In the genomic region with DNA sequence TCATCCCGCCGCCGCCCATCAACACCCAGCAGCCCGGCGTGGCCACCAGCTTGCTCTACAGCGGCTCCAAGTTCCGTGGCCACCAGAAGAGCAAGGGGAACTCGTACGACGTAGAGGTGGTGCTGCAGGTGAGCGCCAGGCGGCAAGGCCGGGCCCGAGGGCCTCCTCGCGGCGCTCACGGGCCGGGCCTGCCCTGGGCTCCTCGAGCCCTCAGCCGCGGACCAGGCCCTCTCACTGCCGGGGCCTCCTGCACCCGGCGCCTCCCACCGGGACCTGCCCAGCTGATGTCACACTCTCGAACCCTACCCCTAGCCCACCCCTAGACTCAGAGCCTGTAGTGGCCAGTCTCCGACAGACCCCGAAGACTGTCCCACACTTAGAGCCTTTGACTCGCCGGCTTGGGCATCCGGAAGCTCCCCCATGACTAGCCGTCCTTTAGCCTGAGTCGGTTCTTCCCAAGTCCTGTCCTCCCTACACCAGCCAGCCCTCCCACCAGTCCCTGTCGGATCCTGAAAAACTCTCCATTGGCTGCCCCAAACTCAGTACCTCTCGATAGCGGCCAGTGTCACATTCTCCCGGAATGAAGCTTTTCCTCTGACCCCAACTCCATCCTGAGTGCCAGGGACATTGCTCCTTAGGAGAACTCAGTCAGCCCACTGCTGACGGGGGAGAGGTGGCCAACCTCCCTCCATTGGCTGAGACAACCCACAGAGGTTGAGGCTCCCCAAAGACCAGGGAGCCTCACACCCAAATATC, we compare ENCODE assay signal across 8 mouse cellular contexts. TPM values are rescaled to one million over a fixed set of nuclear protein-coding genes. Genes with fewer than 3 reads are reported as not detected.
A peak's percentile ranks its signal among the peaks of the same experiment; 100 is the strongest.
DNase-seq lines count a peak whose midpoint lies in the region; ATAC-seq and TF ChIP-seq lines count a peak whose summit lies in the region.

A gene (minus strand): TSS at position 741 of the 756 bp plus-strand sequence.

- no peak for ATAC-seq in inflammation-experienced regulatory T-cells, adult 6 months
- ATAC-seq in liver, embryonic 12.5 days: peak; percentile 40
- no peak for ATAC-seq in neutrophil, adult 5-6 weeks (ENCODE audit: extremely low read depth, insufficient number of reproducible peaks, low FRiP score, poor library complexity, severe bottlenecking)

- peak within 1 kb of the TSS; percentile 79 for H3K4me3 ChIP-seq in C2C12 (ENCODE audit: insufficient read depth, poor library complexity, severe bottlenecking)
- H3K4me3 ChIP-seq in liver, embryonic 12.5 days: peak within 1 kb of the TSS; percentile 85

- peak within 1 kb of the TSS; percentile 91 for H3K4me2 ChIP-seq in liver, embryonic 12.5 days

- H3K79me2 ChIP-seq in C2C12 (ENCODE audit: control insufficient read depth, insufficient read depth): peaks cover 62% of the 10 kb centered on the region

- no peaks in the 10 kb centered on the region for H3K9me3 ChIP-seq in liver, embryonic 12.5 days (replicated peaks)

- H3K27ac ChIP-seq in liver, embryonic 12.5 days: peak within 1 kb of the TSS; percentile 87

- under 1% methylated on average over 36 of the region's 39 CpGs for WGBS in liver, embryonic 12.5 days (ENCODE audit: insufficient replicate concordance)

- no peak for TF ChIP-seq CTCF in C2C12 (IDR thresholded peaks at IDR 0.05; ENCODE audit: control insufficient read depth, insufficient read depth, insufficient read length)

- H3K9ac ChIP-seq in liver, embryonic 12.5 days: peak within 1 kb of the TSS; percentile 92

- peaks cover 18% of the 10 kb centered on the region for H3K79me3 ChIP-seq in C2C12 (ENCODE audit: low read depth)

- peaks cover 41% of the 10 kb centered on the region for H3K4me1 ChIP-seq in liver, embryonic 12.5 days

- peak; percentile 48 for DNase-seq in cerebellum, adult 9-10 months
- DNase-seq in cerebellum, adult 11-12 months: no peak
- DNase-seq in c-Kit-positive CD71-negative TER-119-negative erythroid progenitor cells, embryonic 14.5 days (ENCODE audit: low read depth): peak; percentile 16
- DNase-seq in gastrocnemius, adult 8-10 months (ENCODE audit: low spot score in 2 of 2): peak; percentile 4 to 16

- no peaks in the 10 kb centered on the region for H3K27me3 ChIP-seq in C2C12 (ENCODE audit: control insufficient read depth, insufficient read depth, insufficient read length)
- H3K27me3 ChIP-seq in liver, embryonic 12.5 days (replicated peaks): no peaks in the 10 kb centered on the region

- H3ac ChIP-seq in C2C12 (ENCODE audit: control insufficient read depth, insufficient read length, low read depth): peak within 1 kb of the TSS; percentile 95

- no peaks in the 10 kb centered on the region for H3K36me3 ChIP-seq in C2C12 (ENCODE audit: control insufficient read depth, insufficient read depth)
- peaks cover 3% of the 10 kb centered on the region for H3K36me3 ChIP-seq in liver, embryonic 12.5 days

TF ChIP-seq in C2C12, 6 proteins besides CTCF, POLR2A, EP300 and RAD21:
- TF ChIP-seq CEBPB (IDR thresholded peaks at IDR 0.05; ENCODE audit: low read depth): no peak
- TF ChIP-seq MAX (IDR thresholded peaks at IDR 0.05): no peak
- TF ChIP-seq USF1 (IDR thresholded peaks at IDR 0.05; ENCODE audit: low read depth): no peak
- no peak for TF ChIP-seq MYOD1 (IDR thresholded peaks at IDR 0.05; ENCODE audit: control insufficient read depth, insufficient read length, low read depth)
- no peak for TF ChIP-seq MYOG (IDR thresholded peaks at IDR 0.05; ENCODE audit: control insufficient read depth, extremely low read depth, insufficient read length)
- TF ChIP-seq FOSL1 (IDR thresholded peaks at IDR 0.05; ENCODE audit: insufficient read depth, low read length, poor library complexity, severe bottlenecking): no peak

RNA-seq across cellular contexts. Expression of the gene that starts here (rescaled TPM):
- polyA plus RNA-seq in C2C12 (2012; fragmentation: generic; extraction: Trizol): 41.4 TPM
- 10 to 100 TPM; 28.9 to 30.7 (median 30.6) TPM for total RNA-seq in gastrocnemius, adult 8-10 months (2022)
- polyA plus RNA-seq in inflammation-experienced regulatory T-cells, adult 6 months (2017; shearing (Covaris generic)): 10 to 100 TPM; 35.8 to 45.1 (median 43.9) TPM
- 47.7 and 50.2 TPM in 2 replicates for polyA plus RNA-seq in liver, embryonic 12.5 days (2016; fragmentation: Nextera tagmentation; extraction: Ambion mirVana)
- total RNA-seq in neutrophil, adult 5-6 weeks (2017): 20.9 and 29.6 TPM in 2 replicates
